Mouse (Mus musculus): ENCODE data around the gene Polr2e.

- no peak for TF ChIP-seq CTCF (IDR thresholded peaks at IDR 0.05; ENCODE audit: insufficient read depth, low read length)
- peak; percentile 68; the same call in 1 of the 2 replicates for TF ChIP-seq POLR2A (IDR thresholded peaks at IDR 0.05; ENCODE audit: borderline replicate concordance, extremely low read depth, low read depth, low read length)
Observed at GRCm38 (mm10) chr10:79988506-79989271, 50.9 kb downstream of the Polr2e start, which contains the start of gene Cnn2.
